12 mouse cellular contexts compared by ENCODE assay signal in the genomic region with DNA sequence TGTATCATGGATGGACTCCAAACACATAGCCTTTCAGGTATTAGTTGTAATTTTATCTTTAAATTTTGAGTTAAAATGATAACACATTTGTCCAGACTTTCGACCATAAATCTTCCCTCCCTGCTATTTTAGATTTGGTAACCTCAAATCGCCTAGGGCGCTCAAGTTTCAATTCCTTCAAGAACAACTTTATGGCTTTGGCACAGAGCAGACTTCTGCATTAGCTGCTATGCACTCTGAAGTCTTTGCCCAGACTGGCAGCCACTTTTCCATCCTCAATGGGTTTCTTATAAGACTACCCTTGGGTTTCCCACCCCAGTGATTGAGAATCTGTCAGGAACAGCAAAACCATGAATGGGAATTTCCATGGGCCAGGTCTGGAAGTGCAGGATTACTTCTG.
"Had no signal": no experiment of that assay in that cellular context is flagged by ENCODE, and none has a peak within 500 bp of the region (broad histone marks: within the 10 kb centered on the region; RNA-seq: fewer than 3 reads in every experiment).

No protein-coding gene starts in this region.

- H3K36me3 ChIP-seq: limb, embryonic 12.5 days; liver, embryonic 12.5 days; midbrain, embryonic 10.5 days; neural tube, embryonic 12.5 days; stomach, embryonic 15.5 days had no signal

- H3K9me3 ChIP-seq: limb, embryonic 12.5 days; liver, embryonic 12.5 days; midbrain, embryonic 10.5 days; neural tube, embryonic 12.5 days; stomach, embryonic 15.5 days had no signal

- H3K27me3 ChIP-seq: limb, embryonic 12.5 days; liver, embryonic 12.5 days; neural tube, embryonic 12.5 days; stomach, embryonic 15.5 days had no signal

- H3K9ac ChIP-seq: limb, embryonic 12.5 days; liver, embryonic 12.5 days; neural tube, embryonic 12.5 days; stomach, embryonic 15.5 days had no signal

- ATAC-seq: liver, embryonic 12.5 days had no signal

- H3K27ac ChIP-seq: limb, embryonic 12.5 days; liver, embryonic 12.5 days; midbrain, embryonic 10.5 days; neural tube, embryonic 12.5 days; stomach, embryonic 15.5 days had no signal

- H3K4me2 ChIP-seq: limb, embryonic 12.5 days; liver, embryonic 12.5 days; neural tube, embryonic 12.5 days; stomach, embryonic 15.5 days had no signal

- H3K4me3 ChIP-seq: limb, embryonic 12.5 days; liver, embryonic 12.5 days; midbrain, embryonic 10.5 days; myocyte; neural tube, embryonic 12.5 days; stomach, embryonic 15.5 days had no signal

- DNase-seq: kidney, adult 8-10 months; kidney, postnatal 25 days; midbrain, embryonic 14.5 days; retina, postnatal 1 day; right cerebral cortex, postnatal 4 days; thymus, postnatal 36 days had no signal

- H3K4me1 ChIP-seq: limb, embryonic 12.5 days; liver, embryonic 12.5 days; midbrain, embryonic 10.5 days; neural tube, embryonic 12.5 days; stomach, embryonic 15.5 days had no signal
